Mouse (Mus musculus): ENCODE data around the gene Hivep3. TPM values are rescaled to one million over a fixed set of nuclear protein-coding genes. Genes with fewer than 3 reads are reported as not detected.

The Hivep3 gene
- polyA plus RNA-seq, 1 experiment from 2014 or later = 5.7 TPM

GRCm38 (mm10) chr4:119896572-119896971 lies 163.0 kb downstream of the Hivep3 start:
- ATAC-seq (ENCODE audit: insufficient read depth, low FRiP score, low TSS enrichment) (no peak), DNase-seq (ENCODE audit: low spot score) (no peak)
- no peaks in the 10 kb centered on the region for H3K27me3 ChIP-seq (ENCODE audit: control insufficient read depth, insufficient read depth, low read length)
- H3K9ac ChIP-seq (ENCODE audit: low read length) = no peak overlapping the region
- no peak overlapping the region for H3K4me2 ChIP-seq (ENCODE audit: low read depth)
- H3K9me3 ChIP-seq (ENCODE audit: control insufficient read depth, low read length) = no peaks in the 10 kb centered on the region
- no peaks in the 10 kb centered on the region for H3K36me3 ChIP-seq (ENCODE audit: control insufficient read depth, insufficient read depth, low read length)
- no peak overlapping the region for H3K27ac ChIP-seq (ENCODE audit: low read depth, low read length)
- 78% methylated on average over 3 of the region's 3 CpGs for WGBS
- H3K4me3 ChIP-seq (ENCODE audit: low read depth, low read length) = no peak overlapping the region
- H3K4me1 ChIP-seq (ENCODE audit: control insufficient read depth, insufficient read depth, low read length) = no peaks in the 10 kb centered on the region

GRCm38 (mm10) chr4:119897054-119897855 lies 163.7 kb downstream of the Hivep3 start:
- H3K9me3 ChIP-seq (ENCODE audit: control insufficient read depth, low read length) = no peaks in the 10 kb centered on the region
- H3K4me2 ChIP-seq (ENCODE audit: low read depth) = no peak overlapping the region
- 74% methylated on average over 6 of the region's 6 CpGs for WGBS
- ATAC-seq (ENCODE audit: insufficient read depth, low FRiP score, low TSS enrichment) (no peak), DNase-seq (ENCODE audit: low spot score) (no peak)
- no peak overlapping the region for H3K27ac ChIP-seq (ENCODE audit: low read depth, low read length)
- H3K27me3 ChIP-seq (ENCODE audit: control insufficient read depth, insufficient read depth, low read length) = no peaks in the 10 kb centered on the region
- no peak overlapping the region for H3K4me3 ChIP-seq (ENCODE audit: low read depth, low read length)
- no peak overlapping the region for H3K9ac ChIP-seq (ENCODE audit: low read length)
- no peaks in the 10 kb centered on the region for H3K36me3 ChIP-seq (ENCODE audit: control insufficient read depth, insufficient read depth, low read length)
- no peaks in the 10 kb centered on the region for H3K4me1 ChIP-seq (ENCODE audit: control insufficient read depth, insufficient read depth, low read length)

- Histone ChIP-seq H3K27me3 (ENCODE audit: control insufficient read depth, insufficient read depth, low read length) (no peaks in the 10 kb centered on the region), H3K9me3 (ENCODE audit: control insufficient read depth, low read length) (no peaks in the 10 kb centered on the region), H3K36me3 (ENCODE audit: control insufficient read depth, insufficient read depth, low read length) (no peaks in the 10 kb centered on the region), H3K9ac (ENCODE audit: low read length) (no peak overlapping the region), H3K4me2 (ENCODE audit: low read depth) (no peak overlapping the region), H3K4me3 (ENCODE audit: low read depth, low read length) (no peak overlapping the region), H3K4me1 (ENCODE audit: control insufficient read depth, insufficient read depth, low read length) (no peaks in the 10 kb centered on the region), H3K27ac (ENCODE audit: low read depth, low read length) (no peak overlapping the region)
- WGBS = 65% methylated on average over 16 of the region's 16 CpGs
- no peak for ATAC-seq (ENCODE audit: insufficient read depth, low FRiP score, low TSS enrichment)
- no peak for DNase-seq (ENCODE audit: low spot score)
These were observed 168.2 kb downstream of the Hivep3 start for GRCm38 (mm10) chr4:119901556-119902491.

- H3K27me3 ChIP-seq (ENCODE audit: control insufficient read depth, insufficient read depth, low read length) = no peaks in the 10 kb centered on the region
- no peaks in the 10 kb centered on the region for H3K4me1 ChIP-seq (ENCODE audit: control insufficient read depth, insufficient read depth, low read length)
- DNase-seq (ENCODE audit: low spot score) (no peak), ATAC-seq (ENCODE audit: insufficient read depth, low FRiP score, low TSS enrichment) (no peak)
- H3K9me3 ChIP-seq (ENCODE audit: control insufficient read depth, low read length) = no peaks in the 10 kb centered on the region
- H3K9ac ChIP-seq (ENCODE audit: low read length) = no peak overlapping the region
- no peak overlapping the region for H3K27ac ChIP-seq (ENCODE audit: low read depth, low read length)
- H3K4me3 ChIP-seq (ENCODE audit: low read depth, low read length) = no peak overlapping the region
- no peaks in the 10 kb centered on the region for H3K36me3 ChIP-seq (ENCODE audit: control insufficient read depth, insufficient read depth, low read length)
- no peak overlapping the region for H3K4me2 ChIP-seq (ENCODE audit: low read depth)
These were observed 169.7 kb downstream of the Hivep3 start for GRCm38 (mm10) chr4:119903328-119903727.

GRCm38 (mm10) chr4:119903806-119904205 lies 170.2 kb downstream of the Hivep3 start:
- no peaks in the 10 kb centered on the region for H3K4me1 ChIP-seq (ENCODE audit: control insufficient read depth, insufficient read depth, low read length)
- no peaks in the 10 kb centered on the region for H3K36me3 ChIP-seq (ENCODE audit: control insufficient read depth, insufficient read depth, low read length)
- no peak overlapping the region for H3K27ac ChIP-seq (ENCODE audit: low read depth, low read length)
- H3K9ac ChIP-seq (ENCODE audit: low read length) = no peak overlapping the region
- H3K27me3 ChIP-seq (ENCODE audit: control insufficient read depth, insufficient read depth, low read length) = no peaks in the 10 kb centered on the region
- no peak for ATAC-seq (ENCODE audit: insufficient read depth, low FRiP score, low TSS enrichment)
- no peak overlapping the region for H3K4me3 ChIP-seq (ENCODE audit: low read depth, low read length)
- 46% methylated on average over 1 of the region's 1 CpGs for WGBS
- no peak overlapping the region for H3K4me2 ChIP-seq (ENCODE audit: low read depth)
- no peaks in the 10 kb centered on the region for H3K9me3 ChIP-seq (ENCODE audit: control insufficient read depth, low read length)
- DNase-seq (ENCODE audit: low spot score) = no peak

- no peaks in the 10 kb centered on the region for H3K36me3 ChIP-seq (ENCODE audit: control insufficient read depth, insufficient read depth, low read length)
- no peak for ATAC-seq (ENCODE audit: insufficient read depth, low FRiP score, low TSS enrichment)
- no peaks in the 10 kb centered on the region for H3K9me3 ChIP-seq (ENCODE audit: control insufficient read depth, low read length)
- WGBS = 75% methylated on average over 4 of the region's 4 CpGs
- no peak overlapping the region for H3K4me2 ChIP-seq (ENCODE audit: low read depth)
- DNase-seq (ENCODE audit: low spot score) = no peak
- H3K27ac ChIP-seq (ENCODE audit: low read depth, low read length) = no peak overlapping the region
- H3K4me3 ChIP-seq (ENCODE audit: low read depth, low read length) = no peak overlapping the region
- H3K9ac ChIP-seq (ENCODE audit: low read length) = no peak overlapping the region
- no peaks in the 10 kb centered on the region for H3K4me1 ChIP-seq (ENCODE audit: control insufficient read depth, insufficient read depth, low read length)
- H3K27me3 ChIP-seq (ENCODE audit: control insufficient read depth, insufficient read depth, low read length) = no peaks in the 10 kb centered on the region
These were observed 170.7 kb downstream of the Hivep3 start for GRCm38 (mm10) chr4:119904296-119904695.

- 88% methylated on average over 4 of the region's 4 CpGs for WGBS
- no peaks in the 10 kb centered on the region for H3K36me3 ChIP-seq (ENCODE audit: control insufficient read depth, insufficient read depth, low read length)
- no peaks in the 10 kb centered on the region for H3K4me1 ChIP-seq (ENCODE audit: control insufficient read depth, insufficient read depth, low read length)
- no peaks in the 10 kb centered on the region for H3K27me3 ChIP-seq (ENCODE audit: control insufficient read depth, insufficient read depth, low read length)
- H3K4me2 ChIP-seq (ENCODE audit: low read depth) = no peak overlapping the region
- no peaks in the 10 kb centered on the region for H3K9me3 ChIP-seq (ENCODE audit: control insufficient read depth, low read length)
- no peak overlapping the region for H3K9ac ChIP-seq (ENCODE audit: low read length)
- no peak for DNase-seq (ENCODE audit: low spot score)
- no peak overlapping the region for H3K4me3 ChIP-seq (ENCODE audit: low read depth, low read length)
- ATAC-seq (ENCODE audit: insufficient read depth, low FRiP score, low TSS enrichment) = no peak
- H3K27ac ChIP-seq (ENCODE audit: low read depth, low read length) = no peak overlapping the region
These were observed 173.5 kb downstream of the Hivep3 start for GRCm38 (mm10) chr4:119907106-119907505.

GRCm38 (mm10) chr4:119911071-119911904 lies 177.7 kb downstream of the Hivep3 start:
- H3K4me2 ChIP-seq (ENCODE audit: low read depth) = no peak overlapping the region
- no peak overlapping the region for H3K27ac ChIP-seq (ENCODE audit: low read depth, low read length)
- WGBS = 80% methylated on average over 13 of the region's 13 CpGs
- H3K36me3 ChIP-seq (ENCODE audit: control insufficient read depth, insufficient read depth, low read length) = no peaks in the 10 kb centered on the region
- ATAC-seq (ENCODE audit: insufficient read depth, low FRiP score, low TSS enrichment) (no peak), DNase-seq (ENCODE audit: low spot score) (no peak)
- no peaks in the 10 kb centered on the region for H3K27me3 ChIP-seq (ENCODE audit: control insufficient read depth, insufficient read depth, low read length)
- no peak overlapping the region for H3K9ac ChIP-seq (ENCODE audit: low read length)
- no peak overlapping the region for H3K4me3 ChIP-seq (ENCODE audit: low read depth, low read length)
- H3K4me1 ChIP-seq (ENCODE audit: control insufficient read depth, insufficient read depth, low read length) = no peaks in the 10 kb centered on the region
- no peaks in the 10 kb centered on the region for H3K9me3 ChIP-seq (ENCODE audit: control insufficient read depth, low read length)
